Mouse (Mus musculus) cerebellum, adult 9-11 months (tissue): ENCODE results near the gene Fhl1.

Source experiments
- DNase-seq: peaks from one replicate; pipeline ENCODE4 v3.0.0; 2022

The Fhl1 gene

GRCm38 (mm10) chrX:56753317-56754289, 22.0 kb downstream of the Fhl1 start:
- DNase-seq: peak; percentile 68

GRCm38 (mm10) chrX:56755646-56756045, 24.1 kb downstream of the Fhl1 start:
- no peak for DNase-seq

GRCm38 (mm10) chrX:56756352-56756751, 24.8 kb downstream of the Fhl1 start:
- no peak for DNase-seq

- DNase-seq: no peak
These were observed 28.7 kb downstream of the Fhl1 start for GRCm38 (mm10) chrX:56760257-56760760.

- DNase-seq: no peak
These were observed 38.3 kb downstream of the Fhl1 start for GRCm38 (mm10) chrX:56769838-56770237.

GRCm38 (mm10) chrX:56771751-56772150, 40.2 kb downstream of the Fhl1 start:
- DNase-seq: no peak

- DNase-seq: no peak
These were observed 41.7 kb downstream of the Fhl1 start for GRCm38 (mm10) chrX:56773329-56773728.

- DNase-seq: no peak
These were observed 54.9 kb downstream of the Fhl1 start for GRCm38 (mm10) chrX:56786281-56787061.

GRCm38 (mm10) chrX:56787486-56787885, 55.9 kb downstream of the Fhl1 start:
- no peak for DNase-seq

- DNase-seq: no peak
These were observed 59.0 kb downstream of the Fhl1 start for GRCm38 (mm10) chrX:56790591-56790990.

- DNase-seq: peak; percentile 50
These were observed 59.7 kb downstream of the Fhl1 start for GRCm38 (mm10) chrX:56791268-56791667.

GRCm38 (mm10) chrX:56821765-56822603, 90.4 kb downstream of the Fhl1 start, which contains the start of gene Map7d3:
Gene Map7d3 (minus strand): TSS chrX:56822326.
- DNase-seq: no peak

GRCm38 (mm10) chrX:56827492-56827891, 95.9 kb downstream of the Fhl1 start:
- DNase-seq: no peak

- no peak for DNase-seq
These were observed 104.3 kb downstream of the Fhl1 start for GRCm38 (mm10) chrX:56835842-56836241.

GRCm38 (mm10) chrX:56839369-56839768, 107.8 kb downstream of the Fhl1 start:
- no peak for DNase-seq

GRCm38 (mm10) chrX:56841255-56841654, 109.7 kb downstream of the Fhl1 start:
- no peak for DNase-seq
